Mouse (Mus musculus): Measurements from ENCODE around the gene Peak1.

- TF ChIP-seq MAZ (IDR thresholded peaks at IDR 0.05; ENCODE audit: low read depth, low read length) (no peak), ZMIZ1 (IDR thresholded peaks at IDR 0.05; ENCODE audit: low read depth, low read length) (no peak), SIN3A (IDR thresholded peaks at IDR 0.05; ENCODE audit: low read length) (peak; percentile 65)
Measured at GRCm38 (mm10) chr9:56420892-56421601, 3.2 kb upstream of the Peak1 start.

Data from MEL (cell line).